Mouse (Mus musculus): ENCODE data around the gene Slc9a1. TPM values are rescaled to one million over a fixed set of nuclear protein-coding genes. Genes with fewer than 3 reads are reported as not detected.

Gene Slc9a1
- polyA plus RNA-seq, 1 experiment = 30.1 TPM

DNA sequence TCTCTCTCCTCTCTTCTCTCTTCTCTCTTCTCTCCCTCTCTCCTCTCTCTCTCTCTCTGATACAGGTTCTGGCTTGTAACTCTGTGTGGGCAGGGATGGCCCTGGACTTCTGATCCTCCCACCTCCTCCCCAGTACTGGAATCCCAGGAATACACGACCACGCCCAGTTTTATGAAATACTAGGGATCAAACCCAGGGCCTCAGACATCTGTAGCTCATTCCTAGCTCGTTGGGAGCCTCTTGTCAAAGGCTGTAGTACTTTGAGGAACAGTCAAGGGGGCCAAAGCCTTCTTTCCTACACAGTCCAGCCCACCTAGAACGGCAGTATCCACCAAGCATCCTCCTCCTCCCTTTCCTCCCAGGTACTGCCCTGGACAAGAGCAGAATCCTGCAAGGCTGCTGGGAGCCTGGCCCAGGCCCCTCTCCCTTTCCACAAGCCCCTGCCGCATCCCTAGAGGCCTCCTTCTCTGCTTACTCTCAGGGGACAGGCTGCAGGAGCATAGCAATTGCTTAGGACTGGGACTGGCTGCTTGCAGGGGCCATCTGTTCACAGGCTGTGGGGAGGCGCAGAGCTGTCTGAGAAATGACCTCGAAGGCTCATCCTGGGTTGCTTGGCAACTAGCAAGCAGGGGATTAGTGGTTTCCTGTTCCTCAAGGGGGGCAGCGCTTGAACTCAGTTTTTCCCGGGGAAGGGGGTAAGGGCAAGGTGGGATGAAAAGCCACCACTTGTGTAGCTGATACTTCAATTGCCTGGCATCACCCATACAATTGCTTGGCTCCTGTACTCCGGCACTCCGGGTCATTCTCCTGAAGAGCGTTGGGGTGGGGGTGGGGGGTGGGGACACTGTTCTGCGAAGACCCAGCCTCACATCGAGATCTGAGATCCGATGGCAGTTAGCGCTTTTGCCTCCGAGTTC lies 70.2 kb downstream of the Slc9a1 start:
- no peak for DNase-seq
- H3K27me3 ChIP-seq (replicated peaks; ENCODE audit: control insufficient read depth, insufficient read depth, low read length) = no peaks in the 10 kb centered on the region
- no peaks in the 10 kb centered on the region for H3K36me3 ChIP-seq (ENCODE audit: control insufficient read depth, insufficient read depth, low read length)
- no peak overlapping the region for H3K27ac ChIP-seq (ENCODE audit: insufficient read depth, low read depth, low read length)
- H3K4me3 ChIP-seq (ENCODE audit: insufficient read depth, low read depth, low read length) = no peak overlapping the region
- 17% methylated on average over 17 of the region's 17 CpGs for WGBS
- no peaks in the 10 kb centered on the region for H3K4me1 ChIP-seq (ENCODE audit: control insufficient read depth, insufficient read depth, low read length)
- TF ChIP-seq POLR2A (IDR thresholded peaks at IDR 0.05; ENCODE audit: low read depth, low read length) = no peak
- TF ChIP-seq CTCF (conservative IDR thresholded peaks at IDR 0.05; ENCODE audit: insufficient read depth, insufficient read length, low read depth, low read length) = no peak

DNA sequence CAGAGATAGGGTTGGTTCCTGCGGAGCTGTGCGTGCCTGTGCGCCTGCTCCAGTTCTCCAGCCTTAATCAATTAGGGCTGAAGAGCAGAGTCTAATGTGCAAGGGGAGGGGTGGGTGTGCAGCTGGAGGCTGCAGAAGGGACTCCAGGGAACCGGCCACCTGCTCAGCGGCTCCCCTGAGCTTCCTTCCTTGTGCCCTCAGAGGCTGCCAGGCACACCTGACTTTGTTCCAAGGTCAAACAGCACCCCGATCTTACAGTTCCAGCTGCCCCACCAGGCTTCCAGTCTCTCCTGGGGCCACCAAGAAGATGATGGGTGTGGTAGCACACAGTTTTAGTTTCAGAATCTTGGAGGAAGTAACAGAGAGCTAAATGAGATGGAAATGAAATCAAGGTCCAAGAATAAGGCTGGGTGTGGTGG lies 70.9 kb downstream of the Slc9a1 start:
- Histone ChIP-seq H3K4me3 (ENCODE audit: insufficient read depth, low read depth, low read length) (no peak overlapping the region), H3K27ac (ENCODE audit: insufficient read depth, low read depth, low read length) (no peak overlapping the region), H3K27me3 (replicated peaks; ENCODE audit: control insufficient read depth, insufficient read depth, low read length) (no peaks in the 10 kb centered on the region), H3K36me3 (ENCODE audit: control insufficient read depth, insufficient read depth, low read length) (no peaks in the 10 kb centered on the region), H3K4me1 (ENCODE audit: control insufficient read depth, insufficient read depth, low read length) (no peaks in the 10 kb centered on the region)
- 13% methylated on average over 6 of the region's 6 CpGs for WGBS
- DNase-seq = no peak
- TF ChIP-seq POLR2A (IDR thresholded peaks at IDR 0.05; ENCODE audit: low read depth, low read length) = no peak
- TF ChIP-seq CTCF (conservative IDR thresholded peaks at IDR 0.05; ENCODE audit: insufficient read depth, insufficient read length, low read depth, low read length) = no peak

DNA sequence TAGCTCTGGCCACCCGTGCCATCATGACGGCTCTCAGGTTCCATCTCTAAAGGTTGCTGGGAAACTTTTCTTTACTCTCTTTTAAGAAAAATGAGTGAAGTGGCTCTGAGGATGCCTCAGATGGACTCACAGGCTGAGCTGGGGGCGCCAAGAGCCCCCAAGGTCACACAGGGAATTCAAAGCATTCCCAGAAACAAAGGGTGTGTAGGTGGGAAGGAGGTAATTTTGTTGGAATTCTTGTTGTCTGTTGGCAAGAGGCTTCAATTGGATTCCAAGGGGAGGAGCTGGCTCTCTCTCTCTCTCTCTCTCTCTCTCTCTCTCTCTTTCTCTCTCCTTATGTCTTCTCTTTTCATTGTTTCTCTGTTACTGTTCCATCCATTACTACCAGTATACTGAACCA lies 72.7 kb downstream of the Slc9a1 start:
- no peak overlapping the region for H3K4me3 ChIP-seq (ENCODE audit: insufficient read depth, low read depth, low read length)
- H3K27me3 ChIP-seq (replicated peaks; ENCODE audit: control insufficient read depth, insufficient read depth, low read length) = no peaks in the 10 kb centered on the region
- WGBS = 77% methylated on average over 3 of the region's 3 CpGs
- TF ChIP-seq CTCF (conservative IDR thresholded peaks at IDR 0.05; ENCODE audit: insufficient read depth, insufficient read length, low read depth, low read length) (no peak), POLR2A (IDR thresholded peaks at IDR 0.05; ENCODE audit: low read depth, low read length) (no peak)
- no peaks in the 10 kb centered on the region for H3K4me1 ChIP-seq (ENCODE audit: control insufficient read depth, insufficient read depth, low read length)
- H3K27ac ChIP-seq (ENCODE audit: insufficient read depth, low read depth, low read length) = no peak overlapping the region
- H3K36me3 ChIP-seq (ENCODE audit: control insufficient read depth, insufficient read depth, low read length) = no peaks in the 10 kb centered on the region
- no peak for DNase-seq

DNA sequence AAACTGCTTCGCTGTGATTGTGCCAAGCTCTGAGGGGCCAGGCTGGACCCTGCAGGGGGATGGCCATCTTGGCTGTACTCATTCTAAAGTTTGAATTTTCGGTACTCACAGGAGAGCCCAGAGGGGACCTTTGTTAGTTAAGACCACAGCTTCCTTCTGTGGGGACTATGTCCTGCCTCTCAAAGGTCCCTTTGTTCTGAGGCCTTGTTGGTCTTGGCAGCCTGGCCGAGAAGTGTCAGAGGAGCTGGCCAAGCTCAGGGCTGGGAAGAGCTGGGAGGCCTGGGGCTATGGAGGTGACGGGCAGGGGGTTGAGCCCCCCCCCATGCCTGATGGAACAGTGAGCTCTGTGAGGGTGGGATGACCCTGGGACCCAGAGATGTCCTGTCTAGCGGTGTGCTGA lies 73.6 kb downstream of the Slc9a1 start:
- no peak for DNase-seq
- no peak overlapping the region for H3K4me3 ChIP-seq (ENCODE audit: insufficient read depth, low read depth, low read length)
- H3K36me3 ChIP-seq (ENCODE audit: control insufficient read depth, insufficient read depth, low read length) = no peaks in the 10 kb centered on the region
- no peaks in the 10 kb centered on the region for H3K27me3 ChIP-seq (replicated peaks; ENCODE audit: control insufficient read depth, insufficient read depth, low read length)
- TF ChIP-seq CTCF (conservative IDR thresholded peaks at IDR 0.05; ENCODE audit: insufficient read depth, insufficient read length, low read depth, low read length) = no peak
- WGBS = 67% methylated on average over 5 of the region's 5 CpGs
- no peak overlapping the region for H3K27ac ChIP-seq (ENCODE audit: insufficient read depth, low read depth, low read length)
- H3K4me1 ChIP-seq (ENCODE audit: control insufficient read depth, insufficient read depth, low read length) = no peaks in the 10 kb centered on the region

DNA sequence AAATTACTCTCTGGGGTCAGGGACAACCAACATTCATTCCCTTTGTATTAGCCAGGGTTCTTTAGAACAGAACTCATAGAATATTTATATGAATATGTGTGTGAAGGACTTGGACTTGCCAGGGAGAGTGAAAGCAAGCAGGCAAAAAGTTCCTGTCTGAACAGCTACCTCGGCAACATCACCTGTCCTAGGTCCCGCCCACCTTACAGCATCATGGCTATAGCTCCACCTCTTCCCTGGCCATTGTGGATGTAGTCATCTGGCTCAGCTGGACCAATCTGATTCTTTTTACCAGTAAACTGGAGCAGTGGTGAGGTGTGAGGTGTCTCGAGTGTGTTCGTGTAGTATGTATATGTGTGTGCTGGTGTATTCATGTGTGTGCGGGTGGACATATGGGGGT lies 76.2 kb downstream of the Slc9a1 start:
- H3K27ac ChIP-seq (ENCODE audit: insufficient read depth, low read depth, low read length) = no peak overlapping the region
- WGBS = 86% methylated on average over 5 of the region's 5 CpGs
- no peaks in the 10 kb centered on the region for H3K4me1 ChIP-seq (ENCODE audit: control insufficient read depth, insufficient read depth, low read length)
- no peaks in the 10 kb centered on the region for H3K27me3 ChIP-seq (replicated peaks; ENCODE audit: control insufficient read depth, insufficient read depth, low read length)
- H3K36me3 ChIP-seq (ENCODE audit: control insufficient read depth, insufficient read depth, low read length) = no peaks in the 10 kb centered on the region
- H3K4me3 ChIP-seq (ENCODE audit: insufficient read depth, low read depth, low read length) = no peak overlapping the region
- DNase-seq = no peak
- TF ChIP-seq POLR2A (IDR thresholded peaks at IDR 0.05; ENCODE audit: low read depth, low read length) (no peak), CTCF (conservative IDR thresholded peaks at IDR 0.05; ENCODE audit: insufficient read depth, insufficient read length, low read depth, low read length) (no peak)

DNA sequence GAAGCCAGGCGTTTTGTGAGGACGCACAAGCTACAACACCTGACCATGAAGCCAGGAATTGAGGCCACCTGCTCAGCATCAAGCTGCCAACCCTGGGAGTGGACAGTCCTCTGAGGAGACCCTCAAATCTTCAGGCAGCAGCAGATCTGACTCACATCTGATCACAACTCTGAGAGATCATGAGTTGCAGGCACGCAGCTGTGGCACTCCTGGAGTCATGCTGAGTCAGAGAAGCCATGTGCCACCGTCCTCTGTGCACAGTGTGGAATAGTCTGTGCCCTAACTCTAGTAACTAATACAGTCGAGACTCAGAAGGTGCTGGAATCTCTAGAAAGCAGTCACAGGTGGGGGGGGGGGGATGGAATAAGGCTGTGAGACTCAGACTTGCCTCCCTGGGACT lies 77.9 kb downstream of the Slc9a1 start:
- WGBS = 69% methylated on average over 5 of the region's 5 CpGs
- Histone ChIP-seq H3K27ac (ENCODE audit: insufficient read depth, low read depth, low read length) (no peak overlapping the region), H3K4me1 (ENCODE audit: control insufficient read depth, insufficient read depth, low read length) (no peaks in the 10 kb centered on the region), H3K4me3 (ENCODE audit: insufficient read depth, low read depth, low read length) (no peak overlapping the region), H3K36me3 (ENCODE audit: control insufficient read depth, insufficient read depth, low read length) (no peaks in the 10 kb centered on the region), H3K27me3 (replicated peaks; ENCODE audit: control insufficient read depth, insufficient read depth, low read length) (no peaks in the 10 kb centered on the region)
- DNase-seq = no peak
- no peak for TF ChIP-seq POLR2A (IDR thresholded peaks at IDR 0.05; ENCODE audit: low read depth, low read length)
- TF ChIP-seq CTCF (conservative IDR thresholded peaks at IDR 0.05; ENCODE audit: insufficient read depth, insufficient read length, low read depth, low read length) = no peak

DNA sequence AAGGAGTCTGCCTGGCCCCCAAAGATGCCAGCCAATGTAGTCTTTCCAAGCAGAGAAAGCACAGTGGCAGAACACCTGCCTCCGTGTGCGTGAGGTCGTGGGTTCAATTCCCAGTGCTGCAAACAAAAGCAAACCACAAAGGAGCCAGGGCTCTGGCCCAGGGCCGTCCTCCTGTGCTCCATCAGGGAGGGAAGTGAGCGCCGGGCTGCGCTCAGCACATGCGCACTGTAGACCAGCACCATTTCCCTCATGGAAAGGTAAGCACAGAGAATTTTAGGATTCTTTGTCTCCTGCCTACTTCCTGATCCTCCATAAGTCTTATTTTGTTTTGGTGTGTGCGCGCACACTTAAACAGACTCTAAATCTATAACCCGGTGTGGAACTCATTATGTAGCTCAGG lies 78.5 kb downstream of the Slc9a1 start:
- whole genome bisulfite sequencing = 87% methylated on average over 11 of the region's 11 CpGs
- TF ChIP-seq POLR2A (IDR thresholded peaks at IDR 0.05; ENCODE audit: low read depth, low read length) (no peak), CTCF (conservative IDR thresholded peaks at IDR 0.05; ENCODE audit: insufficient read depth, insufficient read length, low read depth, low read length) (no peak)
- no peaks in the 10 kb centered on the region for H3K27me3 ChIP-seq (replicated peaks; ENCODE audit: control insufficient read depth, insufficient read depth, low read length)
- no peak for DNase-seq
- no peak overlapping the region for H3K4me3 ChIP-seq (ENCODE audit: insufficient read depth, low read depth, low read length)
- no peak overlapping the region for H3K27ac ChIP-seq (ENCODE audit: insufficient read depth, low read depth, low read length)
- H3K4me1 ChIP-seq (ENCODE audit: control insufficient read depth, insufficient read depth, low read length) = no peaks in the 10 kb centered on the region
- no peaks in the 10 kb centered on the region for H3K36me3 ChIP-seq (ENCODE audit: control insufficient read depth, insufficient read depth, low read length)
